Mouse (Mus musculus): ENCODE results near the gene 4930524N10Rik.

4930524N10Rik gene

GRCm38 (mm10) chrX:154343292-154343691 is at the start of gene 4930524N10Rik:
4930524N10Rik (minus strand) TSS chrX:154343392.
- no peak for DNase-seq

GRCm38 (mm10) chrX:154350042-154350441 is 6.8 kb upstream of the 4930524N10Rik start:
- no peak for DNase-seq

GRCm38 (mm10) chrX:154349302-154350041 is 6.3 kb upstream of the 4930524N10Rik start:
- DNase-seq: no peak

GRCm38 (mm10) chrX:154347933-154348332 is 4.7 kb upstream of the 4930524N10Rik start:
- no peak for DNase-seq
